Mouse (Mus musculus): ENCODE data around the gene Ephb6.
"Not testable (repeated sequence)": the region's sequence is repeated elsewhere in the genome, so short reads cannot be mapped to it uniquely, and the experiment has no call there.

Ephb6 gene

GRCm38 (mm10) chr6:41605061-41605793, at the start of gene Ephb6:
TSS of gene Ephb6 (plus strand) at chr6:41605482.
- peak; percentile 25 for DNase-seq (ENCODE audit: low read depth, low spot score)

GRCm38 (mm10) chr6:41556389-41556788, 48.9 kb upstream of the Ephb6 start:
- no peak for DNase-seq (ENCODE audit: low read depth, low spot score)

GRCm38 (mm10) chr6:41557468-41557867, 47.8 kb upstream of the Ephb6 start:
- DNase-seq (ENCODE audit: low read depth, low spot score) = no peak

GRCm38 (mm10) chr6:41558271-41558670, 47.0 kb upstream of the Ephb6 start:
- no peak for DNase-seq (ENCODE audit: low read depth, low spot score)

GRCm38 (mm10) chr6:41559331-41559730, 46.0 kb upstream of the Ephb6 start:
- DNase-seq (ENCODE audit: low read depth, low spot score) = no peak

- DNase-seq (ENCODE audit: low read depth, low spot score) = no peak
Measured at GRCm38 (mm10) chr6:41560273-41560672, 45.0 kb upstream of the Ephb6 start.

GRCm38 (mm10) chr6:41562598-41562997, 42.7 kb upstream of the Ephb6 start:
- no peak for DNase-seq (ENCODE audit: low read depth, low spot score)

GRCm38 (mm10) chr6:41563104-41563951, 42.0 kb upstream of the Ephb6 start:
- not testable (repeated sequence) for DNase-seq (ENCODE audit: low read depth, low spot score)

GRCm38 (mm10) chr6:41565261-41565660, 40.0 kb upstream of the Ephb6 start:
- no peak for DNase-seq (ENCODE audit: low read depth, low spot score)

- no peak for DNase-seq (ENCODE audit: low read depth, low spot score)
Measured at GRCm38 (mm10) chr6:41566965-41567364, 38.3 kb upstream of the Ephb6 start.

GRCm38 (mm10) chr6:41569078-41569477, 36.2 kb upstream of the Ephb6 start:
- DNase-seq (ENCODE audit: low read depth, low spot score) = no peak

GRCm38 (mm10) chr6:41576526-41577097, 28.7 kb upstream of the Ephb6 start:
- DNase-seq (ENCODE audit: low read depth, low spot score) = no peak

GRCm38 (mm10) chr6:41577297-41577696, 28.0 kb upstream of the Ephb6 start:
- no peak for DNase-seq (ENCODE audit: low read depth, low spot score)

- DNase-seq (ENCODE audit: low read depth, low spot score) = no peak
Measured at GRCm38 (mm10) chr6:41581295-41581694, 24.0 kb upstream of the Ephb6 start.

- DNase-seq (ENCODE audit: low read depth, low spot score) = no peak
Measured at GRCm38 (mm10) chr6:41582189-41582588, 23.1 kb upstream of the Ephb6 start.

- no peak for DNase-seq (ENCODE audit: low read depth, low spot score)
Measured at GRCm38 (mm10) chr6:41604401-41605050, 756 bp upstream of the Ephb6 start.

- DNase-seq (ENCODE audit: low read depth, low spot score) = no peak
Measured at GRCm38 (mm10) chr6:41605794-41606104, 467 bp downstream of the Ephb6 start.

GRCm38 (mm10) chr6:41606214-41606613, 932 bp downstream of the Ephb6 start:
- peak; percentile 11 for DNase-seq (ENCODE audit: low read depth, low spot score)

GRCm38 (mm10) chr6:41607637-41608036, 2.4 kb downstream of the Ephb6 start:
- no peak for DNase-seq (ENCODE audit: low read depth, low spot score)

- no peak for DNase-seq (ENCODE audit: low read depth, low spot score)
Measured at GRCm38 (mm10) chr6:41620173-41620798, 15.0 kb downstream of the Ephb6 start.

GRCm38 (mm10) chr6:41621241-41621990, 16.1 kb downstream of the Ephb6 start:
- no peak for DNase-seq (ENCODE audit: low read depth, low spot score)

Measured in skeletal muscle tissue, adult 2 months (tissue).